Mouse (Mus musculus) liver, postnatal 0 days (tissue): Measurements from ENCODE around the gene Aox4. TPM values are rescaled to one million over a fixed set of nuclear protein-coding genes. Genes with fewer than 3 reads are reported as not detected.

ENCODE experiments used
- ATAC-seq: fragments of 200-750 bp; cut with Nextera tagmentation; 2 replicates; pipeline ENCODE4 v1.8.0; 2017; ENCODE audit warnings: mild to moderate bottlenecking, moderate library complexity
- DNase-seq: peaks from one replicate; pipeline ENCODE4 v3.0.0-alpha.2; 2016
- H3K27ac ChIP-seq: fragments of 300-500 bp; sonication (generic); 2 replicates; pipeline ENCODE4 v1.5.1; 2014; ENCODE audit warnings: antibody characterized with exemption, moderate library complexity, mild to moderate bottlenecking, low read depth
- H3K27me3 ChIP-seq: fragments of 300-500 bp; sonication (generic); 2 replicates; pipeline ENCODE4 v1.6.1; 2014; ENCODE audit warnings: low read length, control low read depth, mixed read lengths; ENCODE audit not compliant: insufficient read depth
- H3K36me3 ChIP-seq: fragments of 300-500 bp; sonication (generic); replicated peaks from 2 replicates; pipeline ENCODE4 v1.6.1; 2014; ENCODE audit warnings: mild to moderate bottlenecking, control low read depth, low read length, moderate library complexity, mixed read lengths; ENCODE audit not compliant: insufficient read depth
- H3K4me1 ChIP-seq: fragments of 300-500 bp; sonication (generic); 2 replicates; pipeline ENCODE4 v1.6.1; 2014; ENCODE audit warnings: antibody characterized with exemption, mild to moderate bottlenecking, control low read depth; ENCODE audit not compliant: insufficient read depth
- H3K4me2 ChIP-seq: fragments of 300-500 bp; sonication (generic); 2 replicates; pipeline ENCODE4 v1.6.1; 2014; ENCODE audit warnings: low read depth, mild to moderate bottlenecking, low read length, moderate library complexity, mixed read lengths
- H3K4me3 ChIP-seq: fragments of 300-500 bp; sonication (generic); 2 replicates; pipeline ENCODE4 v1.5.1; 2014; ENCODE audit warnings: low read depth, low read length
- H3K9ac ChIP-seq: fragments of 300-500 bp; sonication (generic); replicated peaks from 2 replicates; pipeline ENCODE4 v1.6.1; 2014; ENCODE audit warnings: mild to moderate bottlenecking, moderate library complexity
- H3K9me3 ChIP-seq: fragments of 300-500 bp; sonication (generic); 2 replicates; pipeline ENCODE4 v1.6.1; 2016; ENCODE audit warnings: mild to moderate bottlenecking, control low read depth, low read length, mixed read lengths
- CTCF ChIP-seq: sonication (generic); IDR thresholded peaks from 2 replicates; pipeline ENCODE4 v1.5.1; 2016; ENCODE audit warnings: antibody characterized with exemption, low read depth
- EP300 ChIP-seq: IDR thresholded peaks from 2 replicates; pipeline ENCODE4 v1.6.1; 2016; ENCODE audit warnings: antibody characterized with exemption, low read depth, mild to moderate bottlenecking
- WGBS: fragments of 180-500 bp; shearing (Covaris S2); extraction: QIAGEN DNeasy Blood & Tissue Kit; methylation state at CpG from one replicate; pipeline ENCODE4 v1.1.7; 2014; ENCODE audit not compliant: insufficient replicate concordance; 5-methylcytosine and 5-hydroxymethylcytosine counted together
- polyA plus RNA-seq: library from polyadenylated mRNA; unstranded; fragments of >200 nt; fragmentation: Nextera tagmentation; extraction: Ambion mirVana; gene quantifications from 2 replicates; pipeline ENCODE4 v1.2.1, GENCODE M21; 2015

Aox4 gene
- polyA plus RNA-seq, 1 experiment from 2014 or later, result not detected

DNA sequence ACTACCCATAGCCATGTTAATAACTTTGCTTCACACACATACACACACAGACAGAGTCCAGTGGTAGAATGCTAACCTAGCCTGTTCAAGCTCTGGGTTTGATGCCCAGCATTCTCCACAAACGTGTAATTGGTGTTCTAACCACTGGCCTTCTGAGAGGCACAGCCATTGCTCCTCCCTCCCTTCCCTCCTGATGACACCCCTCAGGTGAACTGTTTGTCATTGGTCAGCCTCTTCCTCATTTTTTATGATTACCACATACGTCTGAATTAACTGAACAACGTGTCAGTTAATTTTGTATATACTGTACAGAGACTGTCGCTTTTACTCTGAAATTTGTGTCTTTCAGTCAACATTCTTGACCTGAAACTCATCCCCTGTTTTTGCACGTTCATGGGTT, 84.5 kb downstream of the Aox4 start:
- DNase-seq (no peak), ATAC-seq (no peak)
- Histone ChIP-seq H3K27me3 (no peaks in the 10 kb centered on the region), H3K36me3 (no peaks in the 10 kb centered on the region), H3K4me3 (no peak overlapping the region), H3K4me2 (no peak overlapping the region), H3K9ac (no peak overlapping the region), H3K27ac (no peak overlapping the region), H3K4me1 (no peaks in the 10 kb centered on the region), H3K9me3 (no peaks in the 10 kb centered on the region)
- TF ChIP-seq EP300 (no peak), CTCF (no peak)
- WGBS, result 54% methylated on average over 5 of the region's 5 CpGs

DNA sequence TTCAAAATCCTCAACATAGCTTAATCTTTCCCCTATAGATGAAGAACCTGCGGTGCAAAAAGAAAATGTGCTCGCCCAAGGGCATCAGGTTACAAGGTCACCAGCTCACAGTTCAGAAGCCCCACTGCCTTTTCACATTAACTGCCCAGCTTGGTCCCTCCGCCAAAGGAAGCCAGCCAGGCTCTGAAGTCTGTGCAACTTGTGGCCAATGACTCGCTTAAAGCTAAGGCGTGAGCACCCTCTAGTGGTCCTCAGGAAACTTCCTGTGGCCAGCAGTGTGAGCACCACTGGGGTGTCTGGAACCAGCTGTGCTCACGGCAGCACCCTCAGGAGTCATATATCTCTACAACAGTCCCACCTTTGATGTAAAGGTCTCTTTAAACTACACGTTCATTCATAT, 86.1 kb downstream of the Aox4 start:
- ATAC-seq (peak; percentile 67), DNase-seq (peak; percentile 65)
- Histone ChIP-seq H3K4me3 (no peak overlapping the region), H3K4me1 (no peaks in the 10 kb centered on the region), H3K36me3 (no peaks in the 10 kb centered on the region), H3K9ac (no peak overlapping the region), H3K4me2 (no peak overlapping the region), H3K9me3 (no peaks in the 10 kb centered on the region), H3K27ac (no peak overlapping the region), H3K27me3 (no peaks in the 10 kb centered on the region)
- peak; percentile 83 for TF ChIP-seq CTCF
- TF ChIP-seq EP300, result no peak
- WGBS, result 6% methylated on average over 7 of the region's 7 CpGs

DNA sequence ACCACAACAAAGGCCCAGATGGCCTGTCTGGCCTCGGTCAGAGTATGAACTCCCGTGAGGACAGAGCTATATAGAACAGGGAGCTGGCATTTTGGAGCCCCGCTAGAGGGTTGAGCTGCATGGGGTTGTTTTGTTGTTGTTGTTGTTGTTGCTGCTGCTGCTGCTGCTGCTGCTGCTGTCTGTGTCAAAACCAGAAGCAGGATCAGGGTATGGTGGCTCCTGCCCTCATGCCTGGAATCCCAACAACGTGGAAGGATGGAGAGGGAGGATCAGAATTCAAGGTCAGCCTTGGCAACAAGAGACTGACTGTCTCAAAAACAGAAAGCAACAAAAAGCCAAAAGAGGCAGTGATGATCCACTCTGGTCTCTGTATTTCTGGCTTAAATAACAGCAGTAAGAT, 86.6 kb downstream of the Aox4 start:
- no peak overlapping the region for H3K4me3 ChIP-seq
- no peak for TF ChIP-seq CTCF
- TF ChIP-seq EP300, result no peak
- H3K36me3 ChIP-seq, result no peaks in the 10 kb centered on the region
- 47% methylated on average over 4 of the region's 4 CpGs for WGBS
- ATAC-seq, result no peak
- H3K4me1 ChIP-seq, result no peaks in the 10 kb centered on the region
- no peaks in the 10 kb centered on the region for H3K27me3 ChIP-seq
- H3K9ac ChIP-seq, result no peak overlapping the region
- no peaks in the 10 kb centered on the region for H3K9me3 ChIP-seq
- no peak overlapping the region for H3K27ac ChIP-seq
- H3K4me2 ChIP-seq, result no peak overlapping the region
- DNase-seq, result no peak

DNA sequence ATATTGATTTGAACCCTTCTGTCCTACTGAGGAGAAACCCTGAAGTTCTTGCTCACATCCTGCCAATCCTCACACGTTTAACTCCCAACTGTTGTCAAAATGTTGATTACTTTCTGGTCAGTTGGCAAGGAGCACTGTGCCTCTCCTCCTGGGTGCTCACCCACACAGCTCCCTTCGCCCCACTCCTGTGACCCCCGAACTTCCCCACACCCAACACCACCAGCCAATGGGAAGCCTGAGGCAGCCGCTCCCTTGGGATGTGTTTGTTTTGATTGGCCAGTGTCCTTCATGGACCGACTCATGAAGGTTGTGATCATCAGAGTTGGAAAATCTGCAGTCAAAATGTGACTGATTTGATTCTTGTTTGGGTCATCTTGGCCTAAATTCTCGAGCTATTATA, 88.2 kb downstream of the Aox4 start:
- H3K27ac ChIP-seq, result no peak overlapping the region
- no peak for ATAC-seq
- H3K4me2 ChIP-seq, result no peak overlapping the region
- no peaks in the 10 kb centered on the region for H3K27me3 ChIP-seq
- no peak overlapping the region for H3K9ac ChIP-seq
- no peak for TF ChIP-seq EP300
- TF ChIP-seq CTCF, result no peak
- no peaks in the 10 kb centered on the region for H3K4me1 ChIP-seq
- H3K4me3 ChIP-seq, result no peak overlapping the region
- DNase-seq, result no peak
- 63% methylated on average over 6 of the region's 6 CpGs for WGBS
- no peaks in the 10 kb centered on the region for H3K36me3 ChIP-seq
- H3K9me3 ChIP-seq, result no peaks in the 10 kb centered on the region

DNA sequence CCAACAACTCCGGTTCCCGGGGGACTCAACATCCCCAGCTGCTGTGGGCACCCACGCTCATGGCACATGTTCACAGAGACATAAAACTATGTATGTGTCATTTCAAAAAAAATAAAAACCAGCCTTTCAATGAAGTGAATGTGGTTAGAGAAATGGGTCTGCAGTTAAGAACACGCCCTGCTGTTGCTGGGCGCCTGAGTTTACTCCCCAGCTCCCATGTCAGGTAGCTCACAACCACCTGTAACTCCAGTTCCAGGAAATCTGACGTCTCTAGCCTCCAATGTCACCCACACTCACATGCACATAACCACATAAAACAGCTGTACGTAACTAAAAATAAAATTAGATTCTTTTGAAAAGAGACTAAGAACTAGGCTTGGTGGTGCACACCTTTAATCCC, 90.9 kb downstream of the Aox4 start:
- H3K9ac ChIP-seq, result no peak overlapping the region
- H3K9me3 ChIP-seq, result no peaks in the 10 kb centered on the region
- ATAC-seq, result no peak
- no peaks in the 10 kb centered on the region for H3K27me3 ChIP-seq
- no peak overlapping the region for H3K4me3 ChIP-seq
- H3K36me3 ChIP-seq, result no peaks in the 10 kb centered on the region
- H3K27ac ChIP-seq, result no peak overlapping the region
- WGBS, result 73% methylated on average over 7 of the region's 7 CpGs
- TF ChIP-seq CTCF, result no peak
- TF ChIP-seq EP300, result no peak
- 0 out of 2 replicates have a peak, but pooled peaks cover 3% of the 10 kb centered on the region for H3K4me1 ChIP-seq
- DNase-seq, result no peak
- no peak overlapping the region for H3K4me2 ChIP-seq

DNA sequence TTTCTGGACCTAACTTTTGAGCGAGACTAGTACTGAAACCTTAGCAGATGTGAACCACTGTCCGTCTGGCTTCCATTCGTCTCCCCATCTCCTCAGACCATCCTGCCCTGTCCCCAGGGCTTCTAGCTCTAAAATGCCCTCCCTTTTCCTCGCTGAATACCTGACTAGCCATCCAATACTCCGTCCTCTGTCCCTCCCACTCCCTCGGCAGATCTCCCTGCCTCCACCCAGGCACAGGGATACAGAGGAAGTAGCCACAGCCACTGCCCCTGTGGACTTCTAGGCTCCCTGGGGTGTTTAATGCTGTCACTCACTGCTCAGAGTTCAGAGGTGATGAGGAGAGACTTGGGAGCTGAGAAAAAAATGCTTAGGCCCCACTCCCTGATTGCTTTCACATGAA, 91.8 kb downstream of the Aox4 start:
- no peak overlapping the region for H3K9ac ChIP-seq
- no peak overlapping the region for H3K27ac ChIP-seq
- H3K4me2 ChIP-seq, result no peak overlapping the region
- no peak overlapping the region for H3K4me3 ChIP-seq
- H3K36me3 ChIP-seq, result no peaks in the 10 kb centered on the region
- H3K4me1 ChIP-seq, result 0 out of 2 replicates have a peak, but pooled peaks cover 3% of the 10 kb centered on the region
- DNase-seq, result no peak
- no peaks in the 10 kb centered on the region for H3K9me3 ChIP-seq
- H3K27me3 ChIP-seq, result no peaks in the 10 kb centered on the region
- ATAC-seq, result no peak
- WGBS, result 73% methylated on average over 6 of the region's 6 CpGs
- no peak for TF ChIP-seq CTCF
- no peak for TF ChIP-seq EP300

DNA sequence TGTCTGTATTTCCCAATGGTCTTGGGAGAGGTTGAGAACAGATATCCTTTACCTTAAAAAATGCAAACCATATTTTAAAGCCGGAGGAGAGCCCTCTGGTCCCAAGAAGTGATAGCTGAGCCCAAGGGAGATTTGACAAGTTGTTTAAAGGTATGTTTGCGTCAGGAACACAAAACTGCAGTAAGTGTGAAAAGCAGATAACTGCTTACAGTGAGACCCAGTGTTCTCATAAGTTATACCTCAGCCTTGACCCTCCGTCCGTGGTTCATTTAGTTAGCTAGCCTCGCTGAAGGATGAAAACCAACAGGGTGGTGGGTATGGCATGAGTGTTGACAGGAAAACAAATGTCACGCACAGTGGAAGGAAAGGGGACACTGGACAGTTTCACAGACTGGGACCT, 92.8 kb downstream of the Aox4 start:
- Histone ChIP-seq H3K27ac (no peak overlapping the region; the same call in 1 of the 2 replicates), H3K36me3 (no peaks in the 10 kb centered on the region), H3K9ac (no peak overlapping the region), H3K4me1 (0 out of 2 replicates have a peak, but pooled peaks cover 3% of the 10 kb centered on the region), H3K27me3 (no peaks in the 10 kb centered on the region), H3K9me3 (no peaks in the 10 kb centered on the region), H3K4me3 (no peak overlapping the region), H3K4me2 (no peak overlapping the region)
- no peak for ATAC-seq
- WGBS, result 67% methylated on average over 6 of the region's 6 CpGs
- no peak for DNase-seq
- TF ChIP-seq EP300 (no peak), CTCF (no peak)
